Mouse (Mus musculus) regulatory T cell (primary cell): ENCODE measurements at regions not wholly inside any gene's neighbourhood (a gene's known extent, or its start where the extent isn't known, plus 50 kb on each side); places are given as distances from the start of the nearest gene placed in this dataset.
"Not testable (repeated sequence)": the region's sequence is repeated elsewhere in the genome, so short reads cannot be mapped to it uniquely, and the experiment has no call there.

Source experiments
- in situ Hi-C: fragments of 300-600 bp; cut with MboI, MseI; formaldehyde crosslinking; loops from one replicate; pipeline ENCODE4 v1.15.1; 2025; ENCODE audit warnings: high pct_unique_total_duplicates

DNA sequence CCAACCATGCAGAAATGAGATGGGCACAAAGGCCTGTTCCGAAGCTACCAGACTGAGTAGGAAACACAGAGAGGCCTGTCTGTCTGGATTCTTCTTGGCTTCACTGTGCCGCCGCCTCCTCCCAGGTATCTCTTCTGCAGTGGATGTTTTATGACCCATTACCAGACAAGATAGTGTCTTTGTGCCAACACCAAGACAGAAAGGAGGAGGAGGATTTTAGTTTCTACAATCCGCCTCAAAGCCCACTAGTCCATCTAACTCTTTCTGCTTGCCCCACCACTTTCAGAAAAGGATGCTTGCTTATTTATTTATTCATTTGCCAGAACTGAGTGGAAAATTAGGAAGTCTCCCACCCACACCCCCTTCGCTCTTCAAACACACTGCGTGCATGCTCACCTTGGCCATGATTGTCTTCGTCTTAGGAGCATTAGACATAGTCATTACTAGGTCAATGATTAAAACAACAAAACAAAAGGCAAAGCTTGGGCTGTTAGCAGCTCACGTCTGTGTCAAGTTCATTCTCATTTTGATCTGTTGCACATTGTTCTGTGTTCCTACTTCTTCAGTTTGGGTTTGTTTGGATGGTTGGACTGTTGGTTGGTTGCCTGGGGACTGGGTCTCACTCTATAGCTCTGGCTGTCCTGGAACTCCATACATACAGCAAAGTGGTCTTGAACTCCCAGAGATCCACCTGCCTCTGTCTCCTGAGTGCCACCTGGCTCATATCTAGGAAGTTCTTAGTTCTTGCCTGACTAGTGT is 61.7 kb upstream of the Cpm start:
- in situ Hi-C loops, result no loop called here

DNA sequence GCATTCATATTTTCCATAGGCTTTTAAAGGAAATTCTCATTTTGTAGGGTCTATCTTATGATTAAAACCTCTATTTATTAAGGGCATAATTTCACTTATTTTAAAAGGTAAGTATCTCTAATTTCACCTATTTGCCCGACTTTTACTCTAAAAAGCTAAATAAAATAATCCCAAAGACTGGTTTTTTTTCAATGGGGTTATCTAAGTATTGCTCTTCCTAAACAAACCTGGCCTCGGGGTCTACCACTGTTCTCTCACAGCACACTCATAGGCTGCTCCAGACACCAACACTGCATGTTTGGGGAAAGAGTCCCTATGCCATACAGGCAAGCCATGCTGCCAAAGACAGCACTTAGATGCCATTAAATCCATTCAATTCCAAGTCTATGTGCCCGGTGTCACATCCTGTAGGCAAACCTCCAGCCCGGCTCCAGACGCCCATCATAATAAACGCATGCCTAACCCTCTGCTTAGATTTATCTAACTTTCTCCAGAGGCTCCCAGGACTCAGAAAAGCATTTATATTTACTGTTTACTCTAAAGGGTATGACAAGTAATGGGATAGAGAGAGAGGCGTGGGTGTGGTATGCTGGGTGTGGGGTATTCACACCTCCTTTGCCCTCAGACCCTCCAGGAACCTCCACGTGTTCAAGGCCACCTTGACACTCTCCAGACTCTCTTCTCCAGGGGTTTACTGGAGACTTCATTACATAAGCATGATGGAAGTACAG is 62.5 kb upstream of the Cpm start:
- in situ Hi-C loops, result no loop called here

DNA sequence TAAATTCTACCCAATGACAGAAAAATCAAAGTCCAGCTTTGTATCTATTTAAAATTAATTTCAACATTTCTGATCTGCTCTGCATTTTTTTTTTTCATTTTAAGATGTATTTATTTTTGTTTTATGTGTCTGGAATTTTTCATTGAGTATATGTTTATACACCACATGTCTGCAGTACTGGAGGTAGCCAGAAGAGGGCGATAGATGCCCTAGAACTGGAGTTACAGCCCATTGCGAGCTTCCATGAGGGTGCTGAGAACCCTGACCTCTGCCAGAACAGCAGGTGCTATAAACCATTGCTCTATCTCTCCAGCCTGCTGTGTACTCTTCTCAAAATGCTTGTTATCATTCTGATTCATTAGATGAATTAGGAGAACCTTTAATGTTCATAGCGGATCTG is 63.1 kb upstream of the Cpm start:
- in situ Hi-C loops, result no loop called here

DNA sequence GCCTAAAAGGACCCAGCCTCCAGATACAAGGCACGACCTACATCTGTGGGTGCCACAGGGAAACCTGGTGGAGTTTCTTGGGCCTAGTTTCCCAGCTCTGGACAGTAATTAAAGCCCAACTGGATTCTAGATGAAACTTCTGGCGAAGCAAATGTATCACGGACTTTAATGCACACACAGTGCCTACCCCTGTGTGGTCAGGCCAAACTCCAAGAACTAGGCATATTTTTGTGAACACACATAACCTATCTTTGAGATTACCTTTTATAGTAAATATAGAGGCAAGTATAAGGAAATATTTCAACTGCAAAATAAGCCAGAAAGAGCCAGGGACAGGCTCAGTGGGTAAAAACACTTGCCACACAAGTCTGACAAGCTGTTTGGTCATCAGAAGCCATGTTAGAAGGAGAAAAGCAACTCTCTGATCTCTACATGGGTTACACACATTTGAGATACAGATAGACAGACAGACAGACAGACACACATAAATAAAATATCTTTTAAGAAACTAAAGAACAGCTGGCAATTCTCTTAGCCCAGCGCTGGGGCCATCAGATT is 63.7 kb upstream of the Cpm start:
- in situ Hi-C loops, result no loop called here

DNA sequence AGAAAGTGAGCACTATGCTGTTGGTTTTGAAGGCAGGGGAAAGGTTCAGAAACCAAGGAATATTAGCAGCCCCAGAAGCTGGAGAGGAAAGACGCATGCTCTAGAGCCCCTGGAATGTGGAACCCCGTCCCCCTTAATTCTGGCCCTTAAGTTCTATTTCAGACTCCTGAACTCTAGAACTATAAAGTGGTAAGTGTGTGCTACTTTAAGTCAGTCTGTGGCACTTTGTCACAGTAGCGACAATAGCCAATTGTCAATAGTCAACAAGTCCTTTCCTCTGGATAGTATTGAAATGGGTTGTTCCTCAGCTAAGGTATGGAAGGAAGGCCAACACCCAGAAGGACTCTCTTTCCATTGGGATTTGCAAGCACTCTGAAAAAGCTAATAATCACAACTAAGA is 64.2 kb upstream of the Cpm start:
- in situ Hi-C loops, result no loop called here

DNA sequence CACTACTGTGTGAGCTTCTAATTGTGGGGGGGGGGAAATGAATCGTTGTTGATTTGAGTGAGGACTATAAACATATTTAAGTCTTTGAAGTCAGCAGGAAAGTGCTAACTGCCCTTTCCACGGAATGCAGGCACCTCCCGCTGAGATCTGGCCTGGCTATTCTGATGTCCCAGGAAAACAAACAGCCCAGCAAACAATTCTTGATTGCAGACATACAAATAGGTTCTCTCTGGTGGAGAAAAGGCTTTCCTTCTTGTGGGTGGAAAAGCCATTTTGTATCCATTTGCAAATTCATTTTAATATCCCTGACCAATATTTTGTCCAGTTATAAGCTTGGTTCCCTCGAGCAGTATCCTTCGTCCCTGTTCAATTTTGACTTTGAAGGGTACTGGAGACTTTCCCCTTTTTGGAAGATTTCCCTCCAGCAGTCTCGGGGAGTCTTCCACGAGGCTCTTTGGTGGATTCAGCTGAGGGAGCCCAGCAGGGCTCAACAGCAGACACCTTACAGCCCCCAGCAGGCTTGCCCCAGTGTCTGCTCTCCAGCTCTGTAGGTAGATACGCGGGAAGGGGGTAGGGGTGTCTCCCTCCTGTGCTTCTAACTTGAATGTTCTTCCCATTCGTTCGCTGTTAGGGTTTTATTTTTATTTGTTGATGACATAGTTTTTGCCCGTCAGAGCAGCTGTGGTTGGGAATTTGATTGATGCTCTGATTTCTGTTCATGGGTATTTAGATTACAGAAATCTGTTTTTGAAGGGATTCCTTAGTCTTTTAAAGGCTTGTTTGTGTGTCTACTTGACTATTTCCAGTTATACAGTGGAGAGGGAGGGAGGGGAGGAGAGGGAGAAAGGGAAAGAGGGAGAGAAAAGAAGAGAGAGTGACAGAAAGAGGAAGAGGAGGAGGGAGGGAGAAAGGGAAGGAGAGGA is 64.9 kb upstream of the Cpm start:
- in situ Hi-C loops, result no loop called here

DNA sequence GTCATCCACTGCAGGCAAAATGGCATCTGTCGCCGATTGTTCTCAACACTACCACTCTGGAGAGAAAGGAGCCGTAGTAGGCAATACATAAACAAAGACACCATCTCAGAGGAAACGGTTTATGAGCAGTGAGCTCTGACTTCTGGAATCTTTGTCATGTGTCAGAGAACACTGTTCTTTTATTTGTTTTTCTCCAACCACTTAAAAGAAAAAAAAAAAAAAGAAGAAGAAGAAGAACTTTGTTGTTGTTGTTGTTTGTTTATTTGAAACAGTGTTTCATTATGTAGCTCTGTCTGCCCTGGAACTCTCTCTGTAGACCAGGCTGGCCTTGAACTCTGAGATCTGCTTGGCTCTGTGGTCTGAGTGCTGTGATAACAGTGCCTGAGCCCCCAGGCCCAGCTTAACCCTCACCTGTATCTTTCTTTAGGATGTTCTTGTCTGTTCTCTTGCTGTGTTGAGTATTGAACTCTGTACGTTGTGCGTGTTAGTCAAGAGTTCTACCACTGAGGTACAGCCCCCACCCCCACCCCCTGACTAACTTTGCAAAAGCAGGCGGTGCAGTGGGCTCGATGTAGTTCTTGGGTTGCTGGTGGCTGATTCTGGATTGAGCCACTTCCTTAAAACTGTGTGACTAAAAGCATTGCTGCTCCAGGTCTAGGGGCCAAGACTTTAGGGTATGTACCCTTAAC is 65.7 kb upstream of the Cpm start:
- in situ Hi-C loops, result no loop called here

DNA sequence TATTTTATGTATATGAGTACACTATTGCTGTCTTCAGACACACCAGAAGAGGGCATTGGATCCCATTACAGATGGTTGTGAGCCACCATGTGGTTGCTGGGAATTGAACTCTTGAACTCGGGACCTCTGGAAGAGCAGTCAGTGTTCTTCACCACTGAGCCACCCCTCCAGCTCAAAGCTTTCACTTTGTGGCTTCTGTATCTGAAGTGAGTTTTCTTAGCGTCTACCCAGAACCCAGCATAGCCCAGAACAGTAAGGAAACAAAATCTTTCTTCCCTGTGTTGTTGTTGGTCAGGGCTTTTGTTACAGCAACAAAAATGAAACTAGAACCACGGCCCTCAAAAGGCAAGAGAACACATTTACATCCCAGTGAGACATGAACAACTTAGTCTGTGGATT is 66.5 kb upstream of the Cpm start:
- in situ Hi-C loops, result not testable (repeated sequence)

DNA sequence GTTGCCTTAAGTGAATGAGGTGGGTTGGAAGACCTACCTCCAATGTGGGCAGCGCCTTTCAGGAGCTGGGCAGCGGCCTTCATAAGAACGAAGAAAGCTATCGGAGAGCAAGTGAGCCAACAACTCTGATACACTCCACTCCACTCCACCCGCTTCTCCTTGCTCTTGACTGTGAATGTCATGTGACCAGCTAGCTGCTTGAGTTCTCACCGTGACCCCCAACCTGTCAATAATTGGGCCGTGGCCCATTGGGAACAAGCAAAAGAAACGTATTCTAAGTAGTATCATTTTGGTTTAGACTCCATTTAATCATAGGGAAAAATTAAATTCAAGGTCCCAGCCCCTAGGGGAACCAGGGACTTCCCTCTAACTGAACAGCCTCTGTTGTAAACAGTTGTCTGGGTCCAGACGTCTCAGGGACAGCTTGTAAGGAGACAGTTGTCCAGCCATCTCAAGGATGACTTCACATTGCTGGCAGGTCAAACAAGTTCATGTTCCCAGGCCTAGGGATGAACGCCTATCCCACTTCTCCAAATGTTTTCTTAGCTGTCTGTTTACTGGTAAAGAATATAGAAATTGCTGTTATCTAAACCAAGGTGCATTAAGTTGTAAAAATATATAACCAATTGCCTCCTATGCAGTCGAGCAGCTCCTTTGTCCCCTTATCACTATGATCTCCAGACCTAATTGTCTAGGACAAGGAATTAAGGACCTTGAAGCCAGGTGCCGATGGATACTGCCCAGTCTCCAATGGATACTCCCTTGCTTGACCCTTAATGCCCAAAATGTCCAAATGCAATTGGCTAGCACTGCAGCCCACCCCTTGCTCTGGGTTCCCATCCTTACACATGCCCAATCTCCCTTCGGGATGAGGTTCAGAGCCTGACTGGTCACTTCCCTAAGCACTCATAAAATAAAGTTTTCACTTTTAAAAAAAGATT is 67.1 kb upstream of the Cpm start:
- in situ Hi-C loops, result no loop called here

DNA sequence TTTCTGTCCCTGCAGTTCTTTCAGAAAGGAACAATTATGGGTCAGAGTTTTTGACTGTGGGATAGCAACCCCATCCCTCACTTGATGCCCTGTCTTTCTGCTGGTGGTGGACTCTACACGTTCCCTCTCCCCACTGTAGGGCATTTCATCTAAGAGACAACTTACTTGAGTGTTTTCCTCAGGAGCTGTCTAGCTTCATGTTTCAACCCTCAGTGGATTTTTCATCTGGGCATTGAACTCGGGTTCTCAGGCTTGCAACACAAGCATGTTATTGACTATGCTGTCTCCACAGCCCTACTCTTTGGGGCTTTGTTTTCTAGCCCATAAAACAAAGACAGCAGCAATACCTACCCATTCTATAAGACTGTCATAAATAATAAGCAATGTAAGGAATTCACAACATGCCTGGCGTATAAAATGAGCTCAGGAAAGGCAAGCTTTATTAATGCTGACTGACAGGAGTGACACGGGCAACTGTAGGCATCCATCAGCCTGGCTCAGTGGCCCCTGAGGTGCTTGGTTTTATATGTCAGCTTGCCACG is 68.0 kb upstream of the Cpm start:
- in situ Hi-C loops, result no loop called here

DNA sequence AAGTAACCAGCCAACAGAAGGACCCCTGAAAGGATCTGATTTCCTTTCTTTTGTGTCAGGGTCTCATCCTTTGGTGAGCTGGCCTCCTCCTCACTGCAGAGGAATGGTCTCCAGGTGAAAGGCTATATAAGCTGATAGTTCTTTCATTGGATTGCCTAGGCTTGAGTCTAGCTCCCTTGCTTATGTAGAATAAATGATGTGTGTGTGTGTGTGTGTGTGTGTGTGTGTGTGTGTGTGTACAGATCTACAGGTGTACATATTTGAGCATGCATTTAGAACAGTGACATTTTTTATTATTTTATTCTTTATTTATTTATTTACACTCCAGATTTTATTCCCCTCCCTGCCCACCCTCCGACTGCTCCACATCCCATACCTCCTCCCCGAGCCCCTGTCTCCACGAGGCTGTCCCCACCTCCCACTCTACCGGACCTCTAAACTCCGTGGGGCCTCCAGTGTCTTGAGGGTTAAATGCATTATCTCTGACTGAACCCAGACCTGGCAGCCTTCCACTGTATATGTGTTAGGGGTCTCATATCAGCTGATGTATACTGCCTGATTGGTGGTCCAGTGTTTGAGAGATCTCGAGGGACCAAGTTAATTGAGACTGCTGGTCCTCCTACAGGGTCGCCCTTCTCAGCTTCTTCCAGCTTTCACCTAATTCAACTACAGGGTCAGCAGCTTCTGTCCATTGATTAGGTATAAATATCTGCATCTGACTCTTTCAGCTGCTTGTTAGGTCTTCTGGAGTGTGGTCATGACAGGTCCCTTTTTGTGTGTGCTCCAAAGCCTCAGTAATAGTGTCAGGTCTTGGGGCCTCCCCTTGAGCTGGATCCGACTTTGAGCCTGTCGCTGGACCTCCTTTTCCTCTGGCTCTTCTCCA is 68.7 kb upstream of the Cpm start:
- in situ Hi-C loops, result no loop called here

DNA sequence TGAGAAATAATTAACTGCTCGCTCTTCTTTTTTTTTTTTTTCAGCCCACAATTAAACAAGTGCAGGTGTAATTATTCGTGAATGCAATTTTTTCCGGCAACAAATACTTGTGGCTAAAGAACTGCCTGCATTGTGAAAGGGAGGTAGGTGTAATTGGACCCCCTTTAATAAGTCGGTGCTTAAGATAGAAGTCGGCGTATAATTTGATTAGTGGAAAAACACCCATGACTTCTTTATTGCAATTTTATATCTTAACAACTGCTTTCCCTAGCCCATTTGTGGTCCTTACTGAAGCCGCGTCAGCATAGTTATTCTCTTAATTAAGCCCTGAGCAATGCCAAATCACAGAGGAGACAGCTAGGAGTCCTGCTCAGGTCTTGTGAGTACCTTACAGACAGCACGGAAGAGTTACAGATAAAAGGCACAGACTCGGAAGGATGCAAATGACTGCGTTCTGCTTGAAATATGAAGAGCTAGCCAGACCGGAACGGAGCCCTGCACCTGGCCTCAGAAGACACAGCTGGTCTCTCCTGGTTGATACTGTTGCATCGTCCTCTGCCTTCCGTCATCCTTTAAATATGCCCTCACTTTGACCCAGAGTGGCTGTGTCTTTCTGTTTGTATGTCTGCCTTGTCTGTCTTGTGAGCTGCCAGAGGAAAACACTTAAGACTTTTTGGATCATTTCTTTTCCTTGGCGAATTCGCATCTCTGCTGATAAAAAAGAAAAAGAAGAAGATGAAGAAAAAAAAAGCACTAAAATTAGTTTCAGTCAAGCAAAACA is 69.5 kb upstream of the Cpm start:
- in situ Hi-C loops, result no loop called here

DNA sequence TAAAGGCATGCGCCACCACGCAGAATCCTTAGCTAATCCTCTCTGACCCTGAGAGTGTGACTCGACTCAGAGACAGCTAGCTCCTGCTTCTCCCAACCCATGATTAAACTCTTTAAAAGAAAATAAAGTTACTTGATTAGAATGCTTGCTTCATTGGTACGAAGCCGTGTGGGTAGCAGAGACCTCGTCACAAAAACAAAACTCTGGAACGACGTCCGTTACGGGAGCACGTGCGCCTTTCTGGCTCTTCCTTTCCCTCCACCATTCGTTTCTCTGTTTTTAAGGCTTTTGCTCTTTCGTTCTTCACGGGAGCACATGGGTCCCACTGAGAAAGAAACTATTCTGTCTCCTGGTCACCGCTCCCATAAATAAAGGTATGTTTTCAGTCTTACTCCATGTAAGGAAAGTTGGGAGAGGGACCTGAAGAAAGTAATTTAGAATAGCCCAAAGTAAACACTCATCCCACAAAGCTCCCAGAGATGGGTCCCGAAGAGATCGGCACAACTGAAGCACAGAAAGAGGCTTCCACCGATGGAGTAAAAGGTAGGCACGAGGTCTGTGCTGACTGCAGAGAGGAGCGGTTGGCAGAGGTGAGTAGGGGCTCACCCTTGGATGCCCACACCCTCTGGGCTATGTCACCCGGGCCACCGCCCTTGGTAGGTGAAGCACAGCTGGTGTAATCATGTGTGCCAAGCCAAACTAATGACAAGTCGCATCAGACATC is 70.2 kb upstream of the Cpm start:
- in situ Hi-C loops, result no loop called here

DNA sequence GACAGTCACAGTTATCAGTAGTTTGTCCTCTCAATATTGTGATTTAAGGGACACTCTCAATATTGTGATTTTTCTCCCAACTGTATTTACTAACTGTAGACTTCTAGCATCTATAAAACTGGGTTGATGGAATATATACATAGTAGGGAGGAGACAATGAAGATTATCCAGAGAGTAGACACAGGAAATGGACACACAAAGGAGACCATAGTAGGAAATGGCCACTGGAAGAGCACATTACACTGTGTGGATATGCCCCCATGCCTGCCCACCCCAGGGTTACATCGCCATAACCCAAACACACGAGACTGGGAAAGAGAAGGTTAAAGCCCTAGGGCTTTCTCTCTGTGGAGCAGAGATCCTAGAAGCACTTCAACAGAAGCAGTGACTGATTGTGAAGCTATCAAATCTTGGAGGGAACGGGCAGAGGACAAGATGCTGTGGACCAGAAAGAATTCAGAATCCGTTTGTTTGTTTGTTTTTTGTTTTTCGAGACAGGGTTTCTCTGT is 71.0 kb upstream of the Cpm start:
- in situ Hi-C loops, result no loop called here

DNA sequence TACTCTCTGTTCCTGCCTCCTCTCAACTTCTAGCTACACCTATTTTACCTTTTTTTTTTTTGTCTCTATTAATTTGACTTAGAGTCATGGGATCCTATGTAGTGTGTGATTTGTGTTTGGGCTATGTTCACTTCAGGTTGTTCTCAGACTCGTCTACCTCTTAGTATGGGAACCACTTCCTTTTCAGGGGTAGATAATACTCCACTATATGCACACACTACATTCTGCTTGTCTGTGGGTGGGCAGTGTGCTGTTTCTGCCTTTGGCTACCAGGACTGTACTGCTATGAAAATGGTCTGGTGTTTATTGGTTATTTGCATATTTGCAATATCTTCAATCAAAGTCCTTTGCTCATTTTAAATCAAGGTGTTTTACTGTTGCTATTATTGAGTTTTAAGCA is 71.6 kb upstream of the Cpm start:
- in situ Hi-C loops, result no loop called here

DNA sequence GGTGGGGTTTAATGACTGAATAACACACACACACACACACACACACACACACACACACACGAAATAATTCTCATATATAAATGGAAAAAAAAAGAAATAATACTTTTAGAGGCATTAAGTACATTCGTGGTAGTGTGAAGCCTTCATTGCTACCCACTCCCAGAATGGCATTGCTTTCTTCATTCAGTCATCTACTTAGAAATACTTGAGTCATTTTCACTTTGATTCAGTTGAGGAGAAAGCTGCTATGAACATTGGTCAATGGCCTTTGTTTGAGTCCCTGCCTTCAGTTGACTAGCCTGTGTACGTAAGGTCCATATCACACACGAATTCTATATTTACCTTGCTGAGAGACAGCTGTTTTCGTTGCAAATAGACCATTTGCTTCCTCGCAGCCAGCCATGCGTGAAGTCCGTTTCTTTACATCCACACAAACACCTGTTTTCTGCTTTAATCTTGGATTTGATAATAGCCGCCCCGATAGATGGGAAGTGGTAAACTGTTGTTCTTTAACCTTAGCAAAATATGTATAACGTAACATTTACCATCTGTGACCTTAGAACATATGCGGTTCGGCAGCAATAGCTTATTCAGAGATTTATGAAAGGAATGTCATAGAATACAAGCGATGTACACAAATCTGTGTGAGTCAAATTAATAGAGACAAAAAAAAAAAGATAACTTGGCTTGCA is 72.3 kb upstream of the Cpm start:
- in situ Hi-C loops, result no loop called here
